Mouse (Mus musculus) urinary bladder, postnatal 25 days (tissue): ENCODE measurements around the gene Disc1.
A peak's percentile ranks its signal among the peaks of the same experiment; 100 is the strongest.

ENCODE experiments used
- DNase-seq: peaks from one replicate; pipeline ENCODE4 v3.0.0; 2022; ENCODE audit warnings: low spot score

Disc1 gene

GRCm38 (mm10) chr8:125067596-125067960 lies 13.6 kb downstream of the Disc1 start:
- DNase-seq: no peak

GRCm38 (mm10) chr8:125068146-125068905 lies 14.3 kb downstream of the Disc1 start:
- DNase-seq: no peak

- no peak for DNase-seq
Observed at GRCm38 (mm10) chr8:125069304-125069703, 15.3 kb downstream of the Disc1 start.

GRCm38 (mm10) chr8:125069733-125070132 lies 15.7 kb downstream of the Disc1 start:
- no peak for DNase-seq

GRCm38 (mm10) chr8:125074141-125074540 lies 20.1 kb downstream of the Disc1 start:
- no peak for DNase-seq

- no peak for DNase-seq
Observed at GRCm38 (mm10) chr8:125074581-125074980, 20.6 kb downstream of the Disc1 start.

GRCm38 (mm10) chr8:125075389-125075788 lies 21.4 kb downstream of the Disc1 start:
- DNase-seq: no peak

- DNase-seq: no peak
Observed at GRCm38 (mm10) chr8:125077326-125077725, 23.3 kb downstream of the Disc1 start.

GRCm38 (mm10) chr8:125078771-125079384 lies 24.9 kb downstream of the Disc1 start:
- no peak for DNase-seq

GRCm38 (mm10) chr8:125080388-125081344 lies 26.7 kb downstream of the Disc1 start:
- DNase-seq: no peak

GRCm38 (mm10) chr8:125083746-125084145 lies 29.8 kb downstream of the Disc1 start:
- no peak for DNase-seq

- no peak for DNase-seq
Observed at GRCm38 (mm10) chr8:125084523-125084922, 30.5 kb downstream of the Disc1 start.

GRCm38 (mm10) chr8:125090889-125091740 lies 37.1 kb downstream of the Disc1 start:
- DNase-seq: peak; percentile 36

GRCm38 (mm10) chr8:125097140-125097539 lies 43.1 kb downstream of the Disc1 start:
- DNase-seq: no peak

GRCm38 (mm10) chr8:125098050-125098449 lies 44.1 kb downstream of the Disc1 start:
- no peak for DNase-seq

GRCm38 (mm10) chr8:125102303-125102702 lies 48.3 kb downstream of the Disc1 start:
- DNase-seq: no peak

GRCm38 (mm10) chr8:125113171-125113570 lies 59.2 kb downstream of the Disc1 start:
- DNase-seq: no peak

GRCm38 (mm10) chr8:125113831-125114230 lies 59.8 kb downstream of the Disc1 start:
- no peak for DNase-seq

GRCm38 (mm10) chr8:125115321-125115720 lies 61.3 kb downstream of the Disc1 start:
- DNase-seq: no peak

GRCm38 (mm10) chr8:125116616-125117015 lies 62.6 kb downstream of the Disc1 start:
- DNase-seq: peak; percentile 19

- DNase-seq: no peak
Observed at GRCm38 (mm10) chr8:125126482-125126881, 72.5 kb downstream of the Disc1 start.

GRCm38 (mm10) chr8:125127621-125128020 lies 73.6 kb downstream of the Disc1 start:
- DNase-seq: no peak
